Mouse (Mus musculus): ENCODE measurements around the gene Nhlh1. TPM values are rescaled to one million over a fixed set of nuclear protein-coding genes. Genes with fewer than 3 reads are reported as not detected.
A peak's percentile ranks its signal among the peaks of the same experiment; 100 is the strongest.

Nhlh1 gene
- 1.6 and 2.7 TPM in 2 replicates for polyA plus RNA-seq (2016; fragmentation: Nextera tagmentation; extraction: Ambion mirVana)

- Histone ChIP-seq H3K27ac (peak within 1 kb of the TSS; percentile 65; the same call in 1 of the 2 replicates), H3K4me1 (peaks cover 54% of the 10 kb centered on the region), H3K27me3 (ENCODE audit: poor library complexity, severe bottlenecking) (peaks cover 61% of the 10 kb centered on the region), H3K9me3 (no peaks in the 10 kb centered on the region), H3K36me3 (replicated peaks) (no peaks in the 10 kb centered on the region), H3K4me3 (peak within 1 kb of the TSS; percentile 54)
- DNase-seq (ENCODE audit: extremely low spot score, low spot score): no peak
- WGBS: 28% methylated on average over 2 of the region's 2 CpGs
These were observed at the start of gene Nhlh1 for GRCm38 (mm10) chr1:172057491-172057921. Nhlh1 (minus strand) TSS chr1:172057573.

GRCm38 (mm10) chr1:172105101-172105500 is 47.7 kb upstream of the Nhlh1 start:
- no peak overlapping the region for H3K27ac ChIP-seq
- H3K4me3 ChIP-seq: no peak overlapping the region
- H3K9me3 ChIP-seq: no peaks in the 10 kb centered on the region
- no peaks in the 10 kb centered on the region for H3K27me3 ChIP-seq (ENCODE audit: poor library complexity, severe bottlenecking)
- DNase-seq (ENCODE audit: extremely low spot score, low spot score): no peak
- peaks cover 99% of the 10 kb centered on the region for H3K36me3 ChIP-seq (replicated peaks)
- H3K4me1 ChIP-seq: no peaks in the 10 kb centered on the region
- WGBS: 91% methylated on average over 11 of the region's 11 CpGs

- DNase-seq (ENCODE audit: extremely low spot score, low spot score): no peak
- H3K4me3 ChIP-seq: no peak overlapping the region
- no peaks in the 10 kb centered on the region for H3K27me3 ChIP-seq (ENCODE audit: poor library complexity, severe bottlenecking)
- no peak overlapping the region for H3K27ac ChIP-seq
- no peaks in the 10 kb centered on the region for H3K9me3 ChIP-seq
- peaks cover 99% of the 10 kb centered on the region for H3K36me3 ChIP-seq (replicated peaks)
- 89% methylated on average over 4 of the region's 4 CpGs for WGBS
- no peaks in the 10 kb centered on the region for H3K4me1 ChIP-seq
These were observed 46.2 kb upstream of the Nhlh1 start for GRCm38 (mm10) chr1:172103619-172104018.

- no peak overlapping the region for H3K27ac ChIP-seq
- H3K36me3 ChIP-seq (replicated peaks): peaks cover 93% of the 10 kb centered on the region
- WGBS: 92% methylated on average over 6 of the region's 6 CpGs
These were observed 42.1 kb upstream of the Nhlh1 start for GRCm38 (mm10) chr1:172099325-172100033.

GRCm38 (mm10) chr1:172095202-172095601 is 37.8 kb upstream of the Nhlh1 start:
- no peaks in the 10 kb centered on the region for H3K4me1 ChIP-seq
- 87% methylated on average over 6 of the region's 6 CpGs for WGBS
- H3K9me3 ChIP-seq: no peaks in the 10 kb centered on the region
- H3K27ac ChIP-seq: no peak overlapping the region
- H3K4me3 ChIP-seq: no peak overlapping the region
- DNase-seq (ENCODE audit: extremely low spot score, low spot score): no peak
- H3K27me3 ChIP-seq (ENCODE audit: poor library complexity, severe bottlenecking): no peaks in the 10 kb centered on the region
- H3K36me3 ChIP-seq (replicated peaks): peaks cover 93% of the 10 kb centered on the region

More at GRCm38 (mm10) chr1:172099325-172100033, 42.1 kb upstream of the Nhlh1 start:
- DNase-seq (ENCODE audit: extremely low spot score, low spot score): no peak
- no peak overlapping the region for H3K4me3 ChIP-seq
- H3K9me3 ChIP-seq: no peaks in the 10 kb centered on the region
- H3K4me1 ChIP-seq: no peaks in the 10 kb centered on the region
- no peaks in the 10 kb centered on the region for H3K27me3 ChIP-seq (ENCODE audit: poor library complexity, severe bottlenecking)

GRCm38 (mm10) chr1:172094295-172094694 is 36.9 kb upstream of the Nhlh1 start:
- Histone ChIP-seq H3K36me3 (replicated peaks) (peaks cover 93% of the 10 kb centered on the region), H3K4me1 (no peaks in the 10 kb centered on the region), H3K4me3 (no peak overlapping the region), H3K27ac (no peak overlapping the region), H3K27me3 (ENCODE audit: poor library complexity, severe bottlenecking) (no peaks in the 10 kb centered on the region), H3K9me3 (no peaks in the 10 kb centered on the region)
- no peak for DNase-seq (ENCODE audit: extremely low spot score, low spot score)

GRCm38 (mm10) chr1:172093522-172093921 is 36.1 kb upstream of the Nhlh1 start:
- Histone ChIP-seq H3K27me3 (ENCODE audit: poor library complexity, severe bottlenecking) (no peaks in the 10 kb centered on the region), H3K9me3 (no peaks in the 10 kb centered on the region), H3K4me3 (no peak overlapping the region), H3K36me3 (replicated peaks) (peaks cover 93% of the 10 kb centered on the region), H3K4me1 (no peaks in the 10 kb centered on the region), H3K27ac (no peak overlapping the region)
- DNase-seq (ENCODE audit: extremely low spot score, low spot score): no peak
- WGBS: 86% methylated on average over 3 of the region's 3 CpGs

GRCm38 (mm10) chr1:172082899-172083445 is 25.6 kb upstream of the Nhlh1 start:
- WGBS: 4% methylated on average over 24 of the region's 24 CpGs
- no peak for DNase-seq (ENCODE audit: extremely low spot score, low spot score)
- H3K36me3 ChIP-seq (replicated peaks): peaks cover 30% of the 10 kb centered on the region

GRCm38 (mm10) chr1:172082101-172082898 is 24.9 kb upstream of the Nhlh1 start, which contains the start of the genes Copa and Ncstn:
Copa (plus strand) TSS chr1:172082529.
Ncstn (minus strand) TSS chr1:172082795.
- Histone ChIP-seq H3K27me3 (ENCODE audit: poor library complexity, severe bottlenecking) (no peaks in the 10 kb centered on the region), H3K36me3 (replicated peaks) (peaks cover 36% of the 10 kb centered on the region), H3K4me3 (peak within 1 kb of the TSS; percentile 72), H3K9me3 (no peaks in the 10 kb centered on the region), H3K27ac (peak within 1 kb of the TSS; percentile 96), H3K4me1 (peaks cover 25% of the 10 kb centered on the region)
- under 1% methylated on average over 40 of the region's 40 CpGs for WGBS
- DNase-seq (ENCODE audit: extremely low spot score, low spot score): peak; percentile 95

More at GRCm38 (mm10) chr1:172082899-172083445, 25.6 kb upstream of the Nhlh1 start:
- Histone ChIP-seq H3K4me1 (peaks cover 25% of the 10 kb centered on the region), H3K9me3 (no peaks in the 10 kb centered on the region), H3K4me3 (peak overlapping the region; percentile 72), H3K27ac (peak overlapping the region; percentile 96), H3K27me3 (ENCODE audit: poor library complexity, severe bottlenecking) (no peaks in the 10 kb centered on the region)

- DNase-seq (ENCODE audit: extremely low spot score, low spot score): no peak
- Histone ChIP-seq H3K27me3 (ENCODE audit: poor library complexity, severe bottlenecking) (no peaks in the 10 kb centered on the region), H3K36me3 (replicated peaks) (peaks cover 76% of the 10 kb centered on the region), H3K4me3 (no peak overlapping the region), H3K4me1 (peaks cover 11% of the 10 kb centered on the region), H3K9me3 (no peaks in the 10 kb centered on the region), H3K27ac (no peak overlapping the region)
- WGBS: 81% methylated on average over 5 of the region's 5 CpGs
These were observed 20.6 kb upstream of the Nhlh1 start for GRCm38 (mm10) chr1:172077981-172078380.

- Histone ChIP-seq H3K27me3 (ENCODE audit: poor library complexity, severe bottlenecking) (no peaks in the 10 kb centered on the region), H3K36me3 (replicated peaks) (peaks cover 100% of the 10 kb centered on the region), H3K9me3 (no peaks in the 10 kb centered on the region), H3K4me3 (no peak overlapping the region), H3K27ac (no peak overlapping the region), H3K4me1 (no peaks in the 10 kb centered on the region)
- WGBS: 96% methylated on average over 7 of the region's 7 CpGs
- no peak for DNase-seq (ENCODE audit: extremely low spot score, low spot score)
These were observed 15.2 kb upstream of the Nhlh1 start for GRCm38 (mm10) chr1:172072604-172073003.

GRCm38 (mm10) chr1:172071556-172071955 is 14.2 kb upstream of the Nhlh1 start:
- DNase-seq (ENCODE audit: extremely low spot score, low spot score): no peak
- Histone ChIP-seq H3K27ac (no peak overlapping the region), H3K4me1 (no peaks in the 10 kb centered on the region), H3K27me3 (ENCODE audit: poor library complexity, severe bottlenecking) (no peaks in the 10 kb centered on the region), H3K4me3 (no peak overlapping the region), H3K9me3 (no peaks in the 10 kb centered on the region), H3K36me3 (replicated peaks) (peaks cover 100% of the 10 kb centered on the region)
- 88% methylated on average over 4 of the region's 4 CpGs for WGBS
